Mouse (Mus musculus): ENCODE results near the gene Nrxn2. TPM values are rescaled to one million over a fixed set of nuclear protein-coding genes. Genes with fewer than 3 reads are reported as not detected.
A peak's percentile ranks its signal among the peaks of the same experiment; 100 is the strongest.

Gene Nrxn2
- polyA plus RNA-seq, 1 experiment from 2014 or later: 41.7 TPM

- Histone ChIP-seq H3K36me3 (ENCODE audit: control insufficient read depth, insufficient read depth, low read length) (no peaks in the 10 kb centered on the region), H3K4me2 (ENCODE audit: low read length) (peak overlapping the region; percentile 84; the same call in 1 of the 2 replicates), H3K4me1 (ENCODE audit: control insufficient read depth, insufficient read depth, low read length) (peaks cover 51% of the 10 kb centered on the region), H3K9me3 (replicated peaks; ENCODE audit: control insufficient read depth, low read length) (no peaks in the 10 kb centered on the region), H3K27ac (ENCODE audit: low read depth, low read length) (peak overlapping the region; percentile 79), H3K4me3 (ENCODE audit: low read depth, low read length) (no peak overlapping the region), H3K27me3 (replicated peaks; ENCODE audit: control insufficient read depth, insufficient read depth, low read length) (no peaks in the 10 kb centered on the region), H3K9ac (ENCODE audit: low read length) (0 out of 2 replicates have a peak overlapping the region, but pooled peaks have one; percentile 83)
- no peak for ATAC-seq
- DNase-seq (ENCODE audit: low spot score): no peak
- WGBS: 66% methylated on average over 12 of the region's 12 CpGs
Observed at GRCm38 (mm10) chr19:6416894-6417761, 1.4 kb upstream of the Nrxn2 start.

- Histone ChIP-seq H3K4me3 (ENCODE audit: low read depth, low read length) (peak overlapping the region; percentile 67), H3K4me2 (ENCODE audit: low read length) (peak overlapping the region; percentile 84), H3K4me1 (ENCODE audit: control insufficient read depth, insufficient read depth, low read length) (peaks cover 65% of the 10 kb centered on the region), H3K9ac (ENCODE audit: low read length) (peak overlapping the region; percentile 83), H3K27me3 (replicated peaks; ENCODE audit: control insufficient read depth, insufficient read depth, low read length) (no peaks in the 10 kb centered on the region), H3K9me3 (replicated peaks; ENCODE audit: control insufficient read depth, low read length) (no peaks in the 10 kb centered on the region), H3K36me3 (ENCODE audit: control insufficient read depth, insufficient read depth, low read length) (no peaks in the 10 kb centered on the region), H3K27ac (ENCODE audit: low read depth, low read length) (peak overlapping the region; percentile 91)
- DNase-seq (ENCODE audit: low spot score) (no peak), ATAC-seq (peak; percentile 26)
- 8% methylated on average over 19 of the region's 23 CpGs for WGBS
Observed at GRCm38 (mm10) chr19:6418984-6419692, 607 bp downstream of the Nrxn2 start.

GRCm38 (mm10) chr19:6419805-6420310, 1.3 kb downstream of the Nrxn2 start:
- Histone ChIP-seq H3K9me3 (replicated peaks; ENCODE audit: control insufficient read depth, low read length) (no peaks in the 10 kb centered on the region), H3K4me1 (ENCODE audit: control insufficient read depth, insufficient read depth, low read length) (peaks cover 72% of the 10 kb centered on the region), H3K36me3 (ENCODE audit: control insufficient read depth, insufficient read depth, low read length) (no peaks in the 10 kb centered on the region), H3K4me3 (ENCODE audit: low read depth, low read length) (peak overlapping the region; percentile 67), H3K9ac (ENCODE audit: low read length) (peak overlapping the region; percentile 83), H3K4me2 (ENCODE audit: low read length) (peak overlapping the region; percentile 84), H3K27ac (ENCODE audit: low read depth, low read length) (peak overlapping the region; percentile 91; the same call in 1 of the 2 replicates), H3K27me3 (replicated peaks; ENCODE audit: control insufficient read depth, insufficient read depth, low read length) (no peaks in the 10 kb centered on the region)
- ATAC-seq: no peak
- 50% methylated on average over 9 of the region's 9 CpGs for WGBS
- DNase-seq (ENCODE audit: low spot score): no peak

- no peaks in the 10 kb centered on the region for H3K36me3 ChIP-seq (ENCODE audit: control insufficient read depth, insufficient read depth, low read length)
- peak overlapping the region; percentile 84 for H3K4me2 ChIP-seq (ENCODE audit: low read length)
- H3K4me1 ChIP-seq (ENCODE audit: control insufficient read depth, insufficient read depth, low read length): peaks cover 73% of the 10 kb centered on the region
- H3K9ac ChIP-seq (ENCODE audit: low read length): peak overlapping the region; percentile 83
- peak overlapping the region; percentile 67 for H3K4me3 ChIP-seq (ENCODE audit: low read depth, low read length)
- H3K27ac ChIP-seq (ENCODE audit: low read depth, low read length): no peak overlapping the region
- WGBS: 56% methylated on average over 19 of the region's 19 CpGs
- ATAC-seq: no peak
- DNase-seq (ENCODE audit: low spot score): no peak
- no peaks in the 10 kb centered on the region for H3K9me3 ChIP-seq (replicated peaks; ENCODE audit: control insufficient read depth, low read length)
- no peaks in the 10 kb centered on the region for H3K27me3 ChIP-seq (replicated peaks; ENCODE audit: control insufficient read depth, insufficient read depth, low read length)
Observed at GRCm38 (mm10) chr19:6420481-6421210, 2.1 kb downstream of the Nrxn2 start.

- Histone ChIP-seq H3K4me2 (ENCODE audit: low read length) (peak overlapping the region; percentile 84), H3K27ac (ENCODE audit: low read depth, low read length) (no peak overlapping the region), H3K9ac (ENCODE audit: low read length) (peak overlapping the region; percentile 83; the same call in 1 of the 2 replicates), H3K4me3 (ENCODE audit: low read depth, low read length) (no peak overlapping the region), H3K36me3 (ENCODE audit: control insufficient read depth, insufficient read depth, low read length) (no peaks in the 10 kb centered on the region), H3K27me3 (replicated peaks; ENCODE audit: control insufficient read depth, insufficient read depth, low read length) (no peaks in the 10 kb centered on the region), H3K4me1 (ENCODE audit: control insufficient read depth, insufficient read depth, low read length) (peaks cover 73% of the 10 kb centered on the region), H3K9me3 (replicated peaks; ENCODE audit: control insufficient read depth, low read length) (no peaks in the 10 kb centered on the region)
- no peak for ATAC-seq
- no peak for DNase-seq (ENCODE audit: low spot score)
- 68% methylated on average over 9 of the region's 9 CpGs for WGBS
Observed at GRCm38 (mm10) chr19:6421211-6421590, 2.7 kb downstream of the Nrxn2 start.

GRCm38 (mm10) chr19:6422014-6422413, 3.5 kb downstream of the Nrxn2 start:
- Histone ChIP-seq H3K4me2 (ENCODE audit: low read length) (no peak overlapping the region), H3K27me3 (replicated peaks; ENCODE audit: control insufficient read depth, insufficient read depth, low read length) (peaks cover 3% of the 10 kb centered on the region; the same call in 1 of the 2 replicates), H3K9ac (ENCODE audit: low read length) (no peak overlapping the region), H3K27ac (ENCODE audit: low read depth, low read length) (no peak overlapping the region), H3K4me1 (ENCODE audit: control insufficient read depth, insufficient read depth, low read length) (peaks cover 70% of the 10 kb centered on the region), H3K9me3 (replicated peaks; ENCODE audit: control insufficient read depth, low read length) (no peaks in the 10 kb centered on the region), H3K4me3 (ENCODE audit: low read depth, low read length) (no peak overlapping the region), H3K36me3 (ENCODE audit: control insufficient read depth, insufficient read depth, low read length) (no peaks in the 10 kb centered on the region)
- no peak for ATAC-seq
- DNase-seq (ENCODE audit: low spot score): no peak
- WGBS: 66% methylated on average over 7 of the region's 7 CpGs

- DNase-seq (ENCODE audit: low spot score) (no peak), ATAC-seq (no peak)
- 82% methylated on average over 16 of the region's 16 CpGs for WGBS
- Histone ChIP-seq H3K27ac (ENCODE audit: low read depth, low read length) (no peak overlapping the region), H3K4me1 (ENCODE audit: control insufficient read depth, insufficient read depth, low read length) (peaks cover 71% of the 10 kb centered on the region), H3K36me3 (ENCODE audit: control insufficient read depth, insufficient read depth, low read length) (peaks cover 5% of the 10 kb centered on the region; the same call in 1 of the 2 replicates), H3K9me3 (replicated peaks; ENCODE audit: control insufficient read depth, low read length) (no peaks in the 10 kb centered on the region), H3K4me2 (ENCODE audit: low read length) (no peak overlapping the region), H3K27me3 (replicated peaks; ENCODE audit: control insufficient read depth, insufficient read depth, low read length) (peaks cover 15% of the 10 kb centered on the region), H3K9ac (ENCODE audit: low read length) (no peak overlapping the region), H3K4me3 (ENCODE audit: low read depth, low read length) (no peak overlapping the region)
Observed at GRCm38 (mm10) chr19:6423241-6423640, 4.7 kb downstream of the Nrxn2 start.

- Histone ChIP-seq H3K27ac (ENCODE audit: low read depth, low read length) (no peak overlapping the region), H3K4me2 (ENCODE audit: low read length) (no peak overlapping the region), H3K9me3 (replicated peaks; ENCODE audit: control insufficient read depth, low read length) (no peaks in the 10 kb centered on the region), H3K4me1 (ENCODE audit: control insufficient read depth, insufficient read depth, low read length) (peaks cover 81% of the 10 kb centered on the region), H3K9ac (ENCODE audit: low read length) (no peak overlapping the region), H3K4me3 (ENCODE audit: low read depth, low read length) (no peak overlapping the region), H3K36me3 (ENCODE audit: control insufficient read depth, insufficient read depth, low read length) (peaks cover 10% of the 10 kb centered on the region; the same call in 1 of the 2 replicates), H3K27me3 (replicated peaks; ENCODE audit: control insufficient read depth, insufficient read depth, low read length) (peaks cover 26% of the 10 kb centered on the region)
- WGBS: 63% methylated on average over 8 of the region's 8 CpGs
- ATAC-seq (no peak), DNase-seq (ENCODE audit: low spot score) (no peak)
Observed at GRCm38 (mm10) chr19:6424137-6424881, 5.8 kb downstream of the Nrxn2 start.

All from forebrain, embryonic 14.5 days (tissue).